Mouse (Mus musculus) kidney, postnatal 10 days (tissue): ENCODE data around the gene Mtif3.

Experiments
- DNase-seq: peaks from one replicate; pipeline ENCODE4 v3.0.0; 2021; ENCODE audit warnings: mixed read lengths

Mtif3 gene

GRCm38 (mm10) chr5:146914088-146914766 is 49.4 kb downstream of the Mtif3 start:
- DNase-seq, result peak; percentile 84

- DNase-seq, result no peak
Measured at GRCm38 (mm10) chr5:146913355-146913754, 50.2 kb downstream of the Mtif3 start.

- DNase-seq, result no peak
Measured at GRCm38 (mm10) chr5:146912206-146912605, 51.4 kb downstream of the Mtif3 start.

GRCm38 (mm10) chr5:146908629-146909028 is 55.0 kb downstream of the Mtif3 start:
- no peak for DNase-seq

- peak; percentile 52 for DNase-seq
Measured at GRCm38 (mm10) chr5:146907533-146907932, 56.1 kb downstream of the Mtif3 start.

GRCm38 (mm10) chr5:146905486-146906172 is 58.0 kb downstream of the Mtif3 start:
- peak; percentile 91 for DNase-seq

- DNase-seq, result peak; percentile 89
Measured at GRCm38 (mm10) chr5:146904404-146904803, 59.2 kb downstream of the Mtif3 start.
